Mouse (Mus musculus) small intestine, adult 2 months (tissue): Measurements from ENCODE around the gene Commd1. TPM values are rescaled to one million over a fixed set of nuclear protein-coding genes. Genes with fewer than 3 reads are reported as not detected.

Experiments
- H3K27ac ChIP-seq: fragments of 200-500 bp; 2 replicates; pipeline ENCODE4 v1.5.1; 2012; ENCODE audit warnings: low read depth, low read length, control low read depth, inconsistent platforms; ENCODE audit not compliant: insufficient read depth
- H3K27me3 ChIP-seq: fragments of 200-500 bp; 2 replicates; pipeline ENCODE4 v1.6.1; 2012; ENCODE audit warnings: mild to moderate bottlenecking, moderate library complexity, low read length, inconsistent platforms; ENCODE audit not compliant: control insufficient read depth, insufficient read depth
- H3K36me3 ChIP-seq: fragments of 200-500 bp; 2 replicates; pipeline ENCODE4 v1.6.1; 2012; ENCODE audit warnings: mild to moderate bottlenecking, low read length, control low read depth, inconsistent platforms; ENCODE audit not compliant: control insufficient read depth, insufficient read depth
- H3K4me1 ChIP-seq: fragments of 200-500 bp; 2 replicates; pipeline ENCODE4 v1.6.1; 2012; ENCODE audit warnings: low read length, inconsistent platforms, mixed read lengths; ENCODE audit not compliant: control insufficient read depth, insufficient read depth, insufficient read length
- H3K4me3 ChIP-seq: fragments of 200-500 bp; 2 replicates; pipeline ENCODE4 v1.5.1; 2012; ENCODE audit warnings: low read depth, mild to moderate bottlenecking, control low read depth, inconsistent platforms, low read length, moderate library complexity
- CTCF ChIP-seq: fragments of 200-500 bp; IDR thresholded peaks from 2 replicates; pipeline ENCODE4 v1.5.1; 2012; ENCODE audit warnings: low read depth, mild to moderate bottlenecking, control low read depth, inconsistent platforms, low read length, moderate library complexity, mixed read lengths; ENCODE audit not compliant: insufficient replicate concordance, insufficient read length; ENCODE audit errors: extremely low read depth
- POLR2A ChIP-seq: fragments of 200-500 bp; IDR thresholded peaks from 2 replicates; pipeline ENCODE4 v1.6.1; 2012; ENCODE audit warnings: low read depth, mild to moderate bottlenecking, control low read depth, inconsistent platforms, low read length, moderate library complexity
- WGBS: fragments of 180-500 bp; shearing (Covaris S2); methylation state at CpG from one replicate; pipeline ENCODE4 v1.1.7; 2018; 5-methylcytosine and 5-hydroxymethylcytosine counted together
- polyA plus RNA-seq: library from polyadenylated mRNA; depleted of rRNA; stranded (reverse); fragments of >200 nt; gene quantifications from 2 replicates; pipeline ENCODE4 v1.2.3, GENCODE M21; 2012

Commd1 gene
- polyA plus RNA-seq, 1 experiment, result 5.2 TPM

DNA sequence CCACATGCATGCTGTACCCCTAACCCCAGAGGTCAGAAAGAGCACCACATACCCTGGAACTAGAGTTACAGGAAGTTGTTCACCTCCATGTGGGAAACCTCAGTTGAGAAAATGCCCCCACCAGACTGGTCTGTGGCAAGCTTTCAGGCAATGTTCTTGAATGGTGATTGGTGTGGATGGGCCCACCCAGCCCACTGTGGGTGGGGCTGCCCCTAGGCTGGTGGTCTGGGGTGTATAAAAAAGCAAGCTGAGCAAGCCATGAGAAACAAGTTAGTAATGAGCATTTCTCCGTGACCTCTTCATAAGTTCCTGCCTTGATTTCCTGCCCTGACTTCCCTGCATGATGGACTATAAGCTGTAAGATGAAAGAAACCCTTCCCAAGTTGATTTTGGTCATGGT lies 20.1 kb downstream of the Commd1 start:
- Histone ChIP-seq H3K4me3 (no peak overlapping the region), H3K36me3 (no peaks in the 10 kb centered on the region), H3K27ac (no peak overlapping the region), H3K27me3 (no peaks in the 10 kb centered on the region), H3K4me1 (no peaks in the 10 kb centered on the region)
- 97% methylated on average over 1 of the region's 1 CpGs for WGBS
- no peak for TF ChIP-seq POLR2A
- no peak for TF ChIP-seq CTCF

DNA sequence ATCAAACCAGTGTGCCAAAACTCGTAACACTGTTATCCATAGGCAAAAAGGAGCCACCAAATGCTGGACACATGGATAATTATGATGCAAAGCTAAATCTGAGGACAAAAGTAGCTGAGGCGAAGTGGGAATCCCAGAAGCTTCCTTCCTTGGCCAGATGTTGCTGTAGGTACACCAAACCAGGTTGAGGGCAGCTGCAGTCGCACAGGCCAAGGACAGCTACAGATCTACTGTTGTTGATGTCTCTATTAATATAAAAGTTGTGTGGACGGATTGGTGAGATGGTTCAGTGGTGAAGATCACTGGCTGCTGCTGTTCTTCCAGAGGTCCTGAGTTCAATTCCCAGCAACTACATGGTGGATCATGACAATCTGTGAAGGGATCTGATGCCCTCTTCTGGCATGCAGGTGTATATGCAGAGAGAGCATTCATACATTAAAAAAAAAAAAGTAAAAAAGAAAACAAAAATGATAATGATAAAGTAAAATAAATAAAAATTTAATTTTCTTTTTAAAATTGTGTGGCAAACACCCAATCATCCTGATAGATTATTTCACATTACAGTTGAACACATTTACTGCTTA lies 24.3 kb downstream of the Commd1 start:
- H3K4me1 ChIP-seq, result no peaks in the 10 kb centered on the region
- H3K36me3 ChIP-seq, result peaks cover 7% of the 10 kb centered on the region
- WGBS, result 88% methylated on average over 4 of the region's 4 CpGs
- TF ChIP-seq POLR2A (no peak), CTCF (peak; percentile 32; the same call in 1 of the 2 replicates)
- H3K4me3 ChIP-seq, result no peak overlapping the region
- no peak overlapping the region for H3K27ac ChIP-seq
- H3K27me3 ChIP-seq, result no peaks in the 10 kb centered on the region

GRCm38 (mm10) chr11:22956830-22957229 lies 25.4 kb downstream of the Commd1 start:
- WGBS, result 73% methylated on average over 4 of the region's 4 CpGs
- no peaks in the 10 kb centered on the region for H3K4me1 ChIP-seq
- no peak overlapping the region for H3K27ac ChIP-seq
- H3K36me3 ChIP-seq, result peaks cover 7% of the 10 kb centered on the region
- no peak overlapping the region for H3K4me3 ChIP-seq
- TF ChIP-seq POLR2A (no peak), CTCF (peak; percentile 67; the same call in 1 of the 2 replicates)
- no peaks in the 10 kb centered on the region for H3K27me3 ChIP-seq

DNA sequence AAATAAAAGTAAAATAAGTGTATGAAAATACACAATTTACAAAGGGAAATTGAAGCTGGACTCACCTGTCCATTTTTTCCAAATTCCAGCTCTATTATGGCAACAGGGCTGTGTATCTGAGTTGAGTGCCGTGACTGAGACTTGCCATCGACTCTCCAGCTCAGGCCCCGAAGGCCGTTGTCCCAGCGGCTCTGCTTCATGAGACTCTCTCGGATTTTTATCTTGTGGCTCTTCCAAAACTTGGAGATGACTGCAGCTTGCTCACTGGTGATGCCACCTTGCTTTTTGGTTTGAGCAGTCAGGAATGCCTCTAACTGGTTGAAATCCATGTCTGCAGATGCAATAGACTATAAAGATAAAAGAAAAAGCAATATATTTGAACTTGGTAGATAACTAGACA lies 25.8 kb downstream of the Commd1 start:
- no peaks in the 10 kb centered on the region for H3K27me3 ChIP-seq
- H3K36me3 ChIP-seq, result peaks cover 7% of the 10 kb centered on the region
- 98% methylated on average over 6 of the region's 6 CpGs for WGBS
- TF ChIP-seq CTCF (no peak), POLR2A (no peak)
- H3K4me1 ChIP-seq, result no peaks in the 10 kb centered on the region
- no peak overlapping the region for H3K4me3 ChIP-seq
- H3K27ac ChIP-seq, result no peak overlapping the region

GRCm38 (mm10) chr11:22952668-22953067 lies 29.5 kb downstream of the Commd1 start:
- H3K27ac ChIP-seq, result no peak overlapping the region
- 85% methylated on average over 7 of the region's 7 CpGs for WGBS
- H3K4me3 ChIP-seq, result no peak overlapping the region
- peaks cover 9% of the 10 kb centered on the region for H3K36me3 ChIP-seq
- no peaks in the 10 kb centered on the region for H3K4me1 ChIP-seq
- H3K27me3 ChIP-seq, result no peaks in the 10 kb centered on the region
- TF ChIP-seq CTCF (no peak), POLR2A (no peak)

GRCm38 (mm10) chr11:22950131-22950530 lies 32.1 kb downstream of the Commd1 start:
- TF ChIP-seq CTCF (no peak), POLR2A (no peak)
- WGBS, result 95% methylated on average over 6 of the region's 6 CpGs

DNA sequence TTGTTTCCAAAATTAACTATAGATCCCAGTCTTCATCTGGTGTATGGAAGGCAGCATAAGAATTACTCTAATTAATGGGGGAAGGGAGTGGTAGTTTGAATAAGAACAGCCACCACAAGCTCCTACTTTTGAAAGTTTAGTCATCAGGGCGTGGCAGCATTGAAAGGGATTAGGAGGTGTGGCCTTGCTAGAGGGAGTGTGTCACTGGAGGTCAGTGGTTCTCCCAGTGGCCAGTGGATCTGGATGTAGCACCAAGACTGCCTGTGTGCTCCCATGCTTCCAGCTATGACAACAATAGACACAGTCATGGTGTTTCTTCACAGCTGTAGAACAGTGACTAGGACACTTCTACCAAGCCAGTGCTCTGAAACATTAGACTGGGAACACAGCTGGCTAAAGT lies 33.1 kb downstream of the Commd1 start:
- 0 out of 2 replicates have a peak, but pooled peaks cover 2% of the 10 kb centered on the region for H3K36me3 ChIP-seq
- TF ChIP-seq CTCF (no peak), POLR2A (no peak)
- WGBS, result 89% methylated on average over 1 of the region's 1 CpGs

More at GRCm38 (mm10) chr11:22950131-22950530, 32.1 kb downstream of the Commd1 start:
- H3K4me3 ChIP-seq, result no peak overlapping the region
- H3K27ac ChIP-seq, result no peak overlapping the region
- H3K4me1 ChIP-seq, result no peaks in the 10 kb centered on the region
- H3K36me3 ChIP-seq, result peaks cover 3% of the 10 kb centered on the region
- H3K27me3 ChIP-seq, result no peaks in the 10 kb centered on the region

DNA sequence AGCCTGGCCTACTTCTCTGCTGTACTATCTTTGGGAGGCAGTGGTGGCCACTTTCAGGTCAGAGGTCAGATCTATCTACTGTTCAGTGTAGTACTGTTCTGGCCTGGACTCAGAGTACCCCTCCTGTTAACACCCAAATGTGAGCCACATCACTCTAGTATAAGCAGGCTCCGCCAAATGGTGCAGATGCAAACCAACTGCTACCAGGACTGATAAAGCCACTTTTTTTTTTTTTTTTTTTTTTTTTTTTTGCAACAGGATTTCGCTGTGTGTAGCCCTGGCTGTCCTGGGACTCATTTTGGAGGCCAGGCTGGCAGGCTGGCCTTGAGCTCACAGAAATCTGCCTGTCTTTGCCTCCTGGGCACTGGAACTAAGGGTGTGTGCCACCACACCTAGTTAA lies 43.2 kb downstream of the Commd1 start:
- Histone ChIP-seq H3K4me3 (no peak overlapping the region), H3K27me3 (no peaks in the 10 kb centered on the region), H3K4me1 (no peaks in the 10 kb centered on the region), H3K27ac (no peak overlapping the region), H3K36me3 (no peaks in the 10 kb centered on the region)
- 81% methylated on average over 2 of the region's 2 CpGs for WGBS
- TF ChIP-seq CTCF, result no peak

More for the DNA sequence above, 33.1 kb downstream of the Commd1 start:
- Histone ChIP-seq H3K27ac (no peak overlapping the region), H3K4me3 (no peak overlapping the region), H3K27me3 (no peaks in the 10 kb centered on the region), H3K4me1 (no peaks in the 10 kb centered on the region)
